Mouse (Mus musculus): ENCODE measurements around the gene Syn2. TPM values are rescaled to one million over a fixed set of nuclear protein-coding genes. Genes with fewer than 3 reads are reported as not detected.

Syn2 gene
- 1 to 10 TPM; 3.1 to 3.4 TPM for total RNA-seq (2021)
- long read RNA-seq, experiment 1, partial matches to known transcripts: 0 of 5 reads
- long read RNA-seq, experiment 1, other reads (novel, unspliced or antisense): 0 of 5 reads
- long read RNA-seq, experiment 2, partial matches to known transcripts: 0 of 1 reads
- long read RNA-seq, experiment 2, other reads (novel, unspliced or antisense): 1 of 1 reads

- peak; percentile 74 for DNase-seq
These were observed at the start of gene Syn2 for GRCm38 (mm10) chr6:115134501-115135331. Gene Syn2, plus strand, starts transcription at chr6:115134902.

GRCm38 (mm10) chr6:115085274-115085841 is 49.3 kb upstream of the Syn2 start:
- no peak for DNase-seq

- no peak for DNase-seq
These were observed 46.2 kb upstream of the Syn2 start for GRCm38 (mm10) chr6:115088314-115089106.

- DNase-seq: no peak
These were observed 43.0 kb upstream of the Syn2 start for GRCm38 (mm10) chr6:115091737-115092136.

- no peak for DNase-seq
These were observed 32.2 kb upstream of the Syn2 start for GRCm38 (mm10) chr6:115102542-115102941.

- no peak for DNase-seq
These were observed 23.3 kb upstream of the Syn2 start for GRCm38 (mm10) chr6:115111426-115111825.

- DNase-seq: no peak
These were observed 12.5 kb upstream of the Syn2 start for GRCm38 (mm10) chr6:115122181-115122580.

GRCm38 (mm10) chr6:115123262-115124201 is 11.2 kb upstream of the Syn2 start:
- peak; percentile 25 for DNase-seq

GRCm38 (mm10) chr6:115124675-115125357 is 9.9 kb upstream of the Syn2 start:
- DNase-seq: peak; percentile 26

- no peak for DNase-seq
These were observed 9.4 kb upstream of the Syn2 start for GRCm38 (mm10) chr6:115125358-115125720.

- no peak for DNase-seq
These were observed 8.4 kb upstream of the Syn2 start for GRCm38 (mm10) chr6:115126232-115126785.

GRCm38 (mm10) chr6:115126851-115127250 is 7.9 kb upstream of the Syn2 start:
- no peak for DNase-seq

GRCm38 (mm10) chr6:115127255-115127824 is 7.4 kb upstream of the Syn2 start:
- no peak for DNase-seq

- no peak for DNase-seq
These were observed 589 bp downstream of the Syn2 start for GRCm38 (mm10) chr6:115135332-115135649.

GRCm38 (mm10) chr6:115136156-115136555 is 1.5 kb downstream of the Syn2 start:
- DNase-seq: no peak

GRCm38 (mm10) chr6:115141446-115141845 is 6.7 kb downstream of the Syn2 start:
- DNase-seq: no peak

- no peak for DNase-seq
These were observed 26.5 kb downstream of the Syn2 start for GRCm38 (mm10) chr6:115161175-115161574.

- DNase-seq: no peak
These were observed 31.3 kb downstream of the Syn2 start for GRCm38 (mm10) chr6:115165863-115166470.

- DNase-seq: no peak
These were observed 34.2 kb downstream of the Syn2 start for GRCm38 (mm10) chr6:115168921-115169320.

- DNase-seq: no peak
These were observed 34.8 kb downstream of the Syn2 start for GRCm38 (mm10) chr6:115169518-115169917.
